Mouse (Mus musculus): ENCODE measurements around the gene Cnot11.

The Cnot11 gene

DNA sequence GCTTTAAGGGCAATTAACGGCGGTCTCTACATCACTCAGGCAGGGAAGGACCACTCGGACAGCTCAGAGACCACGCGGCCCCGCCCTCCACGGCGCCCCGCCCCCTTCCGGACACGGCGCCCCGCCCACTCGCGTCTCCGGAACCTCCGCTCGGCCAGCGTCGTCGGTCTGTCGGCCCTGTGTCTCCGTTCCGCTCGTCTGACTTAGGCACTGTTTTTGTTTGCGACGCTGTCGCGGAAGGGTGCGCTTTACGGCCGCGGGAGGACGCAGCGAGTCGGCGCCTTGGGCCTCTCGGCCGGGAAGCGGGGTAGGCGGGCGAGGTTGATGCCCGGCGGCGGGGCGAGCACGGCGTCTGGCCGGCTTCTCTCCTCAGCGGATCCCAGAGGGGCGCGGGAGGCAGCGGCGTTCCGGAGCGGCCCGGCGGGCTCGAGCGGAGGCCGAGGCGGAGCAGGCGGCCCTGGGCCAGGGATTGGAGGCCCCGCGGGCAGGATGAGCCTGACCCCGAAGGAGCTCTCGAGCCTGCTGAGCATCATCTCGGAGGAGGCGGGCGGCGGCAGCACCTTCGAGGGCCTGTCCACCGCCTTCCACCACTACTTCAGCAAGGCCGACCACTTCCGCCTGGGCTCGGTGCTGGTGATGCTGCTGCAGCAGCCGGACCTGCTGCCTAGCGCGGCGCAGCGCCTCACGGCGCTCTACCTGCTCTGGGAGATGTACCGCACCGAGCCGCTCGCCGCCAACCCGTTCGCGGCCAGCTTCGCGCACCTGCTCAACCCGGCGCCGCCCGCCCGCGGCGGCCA, 921 bp downstream of the Cnot11 start:
- peak; percentile 94 for DNase-seq (ENCODE audit: low read depth, low spot score)

DNA sequence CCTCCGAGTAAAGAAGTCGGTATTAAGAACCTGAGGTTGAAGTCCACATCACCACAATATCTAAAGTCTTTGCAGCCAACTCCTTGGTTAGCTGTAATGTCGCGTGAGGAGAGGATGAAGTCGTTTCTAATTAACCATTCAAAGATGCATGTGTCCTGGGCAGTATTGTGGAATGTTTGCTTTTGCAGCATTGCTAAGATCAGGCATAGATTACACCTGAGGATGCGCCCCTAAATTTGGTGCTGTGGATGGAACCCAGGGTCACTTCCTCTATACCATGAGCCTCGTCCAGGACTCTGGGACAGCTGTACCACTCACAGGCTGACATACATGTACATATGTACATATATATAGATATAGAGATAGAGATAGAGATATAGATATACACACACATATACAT, 1.9 kb downstream of the Cnot11 start:
- DNase-seq (ENCODE audit: low read depth, low spot score), result no peak

DNA sequence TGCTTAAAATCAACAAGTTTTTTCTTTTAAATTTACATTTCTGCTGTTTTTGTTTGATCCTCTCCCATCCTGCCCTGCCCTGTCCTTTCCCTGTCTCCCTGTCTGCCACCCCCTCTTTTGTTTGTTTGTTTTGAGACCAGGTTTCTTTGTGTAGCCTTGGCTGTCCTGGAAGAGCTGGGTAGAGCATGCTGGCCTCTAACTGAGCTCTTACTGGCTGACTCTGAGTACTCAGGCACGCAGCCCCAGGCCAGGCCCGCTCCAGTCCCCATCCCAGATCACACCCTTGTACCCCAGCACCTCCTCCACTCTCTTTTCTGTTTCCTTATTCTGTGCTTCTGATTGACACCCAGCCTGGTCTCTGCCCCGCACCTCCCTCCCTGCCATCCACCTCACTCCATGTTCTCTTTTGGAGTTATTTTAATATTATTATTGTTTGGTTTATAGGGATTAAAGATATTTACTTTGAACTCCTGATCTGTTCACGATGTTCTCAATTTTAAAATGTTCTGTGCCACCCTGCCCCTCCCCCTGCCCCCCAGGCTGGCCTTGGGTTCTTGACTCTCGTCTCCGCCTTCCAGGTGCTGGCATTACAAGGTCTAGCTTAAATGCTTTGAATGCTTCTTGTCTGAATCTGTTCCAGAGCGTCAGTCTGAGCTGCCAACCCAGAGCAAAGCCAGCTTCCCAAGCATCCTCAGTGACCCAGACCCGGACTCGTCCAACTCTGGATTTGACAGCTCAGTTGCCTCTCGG, 3.0 kb downstream of the Cnot11 start:
- DNase-seq (ENCODE audit: low read depth, low spot score), result no peak

DNA sequence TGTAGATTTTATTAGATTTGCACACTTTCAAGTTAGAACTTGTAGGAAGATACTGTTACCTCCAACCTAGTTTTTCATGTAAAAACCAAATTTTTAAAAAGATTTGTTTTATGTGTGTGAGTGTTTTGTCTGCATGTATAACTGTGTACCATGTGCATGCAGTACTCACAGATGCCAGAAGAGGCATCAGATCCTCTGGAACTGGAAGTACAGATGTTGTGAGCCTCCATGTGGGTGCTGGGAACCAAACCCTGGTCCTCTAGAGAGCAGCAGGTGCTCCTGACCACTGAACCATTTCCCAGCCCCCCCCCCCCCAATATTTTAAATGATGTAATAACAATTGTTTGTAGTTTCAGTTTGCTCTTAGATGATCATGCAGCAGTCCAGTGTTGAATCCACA, 5.8 kb downstream of the Cnot11 start:
- DNase-seq (ENCODE audit: low read depth, low spot score), result no peak

DNA sequence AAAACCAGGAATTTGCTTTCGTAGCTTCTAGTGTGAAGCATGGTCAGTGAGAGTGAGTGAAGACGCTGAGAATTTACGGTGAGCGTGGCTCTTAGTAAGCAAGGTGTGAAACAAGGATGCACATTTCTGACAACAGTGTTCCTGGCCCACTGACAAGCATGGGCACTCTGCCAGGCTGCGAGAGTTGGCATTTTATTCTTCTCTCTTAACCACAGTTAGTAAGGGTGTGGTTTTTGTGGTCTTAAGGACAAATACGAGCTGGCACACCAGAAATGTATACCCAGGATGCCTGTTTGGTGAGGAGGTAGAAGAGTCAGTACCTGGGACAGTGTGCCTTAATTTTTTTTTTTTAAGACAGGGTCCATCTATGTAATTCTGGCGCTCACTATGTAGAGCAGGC, 10.8 kb downstream of the Cnot11 start:
- no peak for DNase-seq (ENCODE audit: low read depth, low spot score)

DNA sequence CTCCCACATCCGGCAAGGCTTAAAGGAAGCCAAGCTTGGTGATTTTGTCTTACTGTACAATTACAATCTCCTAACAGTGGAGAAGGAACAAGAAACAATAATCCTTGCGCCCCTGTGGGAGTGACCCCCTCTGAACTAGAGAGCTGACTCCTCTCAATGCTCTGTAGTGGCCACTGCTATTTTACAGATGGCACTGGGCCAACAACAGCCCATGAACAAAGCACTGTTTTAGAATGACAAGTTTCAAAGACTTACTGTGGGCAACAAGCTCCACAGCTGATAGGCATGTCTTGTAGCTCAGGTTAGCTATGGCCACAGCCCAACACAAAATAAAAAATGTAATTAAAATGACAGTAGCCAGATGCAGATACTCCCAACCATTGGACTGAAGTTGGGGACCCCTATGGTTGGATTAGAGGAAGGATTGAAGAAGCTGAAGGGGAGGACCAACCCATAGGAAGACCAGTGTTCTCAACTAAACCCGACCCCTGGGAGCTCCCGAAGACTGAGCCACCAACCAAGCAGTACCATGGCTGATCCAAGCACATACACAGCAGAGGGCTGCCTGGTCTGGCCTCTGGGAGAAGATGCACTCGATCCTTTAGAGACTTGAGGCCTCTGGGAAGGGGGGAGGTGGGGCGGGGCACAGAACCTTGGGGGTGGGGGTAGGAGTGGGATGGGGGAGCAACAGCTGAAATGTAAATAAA, 11.5 kb downstream of the Cnot11 start:
- no peak for DNase-seq (ENCODE audit: low read depth, low spot score)

DNA sequence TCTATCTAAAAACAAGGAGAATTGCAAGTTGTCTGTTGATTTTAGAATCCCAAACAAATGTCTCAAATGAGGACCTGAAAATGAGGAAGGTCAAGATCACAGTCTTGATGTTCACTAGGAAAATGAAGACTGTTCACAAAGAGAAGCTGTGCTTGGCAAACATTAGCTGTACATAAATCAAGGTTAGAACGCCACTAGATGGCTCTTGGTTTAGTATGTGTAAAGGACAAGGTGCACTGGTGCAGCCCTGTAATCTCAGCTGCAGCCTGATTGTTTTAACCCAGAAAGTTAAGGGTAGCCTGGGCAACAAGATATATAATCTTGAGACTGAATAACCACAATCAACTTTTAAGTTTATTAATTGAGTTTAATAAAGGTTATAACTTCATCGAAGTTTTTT, 12.4 kb downstream of the Cnot11 start:
- DNase-seq (ENCODE audit: low read depth, low spot score), result no peak

DNA sequence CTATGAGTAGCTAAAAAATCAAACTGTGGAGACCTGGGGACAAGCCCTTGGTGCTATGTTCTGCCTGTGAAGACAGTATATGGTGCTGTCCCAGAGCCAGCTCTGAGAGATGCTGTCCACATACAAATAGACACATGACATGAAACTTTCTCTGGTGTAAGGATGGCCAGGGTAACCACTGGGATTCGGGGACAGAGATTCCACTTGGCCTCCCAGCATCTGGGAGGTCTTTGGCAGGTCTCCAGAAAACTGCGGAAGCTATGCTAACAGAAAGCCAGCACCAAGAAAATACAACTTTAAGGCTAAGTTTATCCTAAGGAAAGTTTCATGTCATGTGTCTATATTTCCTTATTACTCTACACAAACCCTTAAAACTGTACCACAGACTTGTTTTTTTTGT, 15.0 kb downstream of the Cnot11 start:
- no peak for DNase-seq (ENCODE audit: low read depth, low spot score)

GRCm38 (mm10) chr1:39555556-39556415, 21.0 kb downstream of the Cnot11 start:
- no peak for DNase-seq (ENCODE audit: low read depth, low spot score)

DNA sequence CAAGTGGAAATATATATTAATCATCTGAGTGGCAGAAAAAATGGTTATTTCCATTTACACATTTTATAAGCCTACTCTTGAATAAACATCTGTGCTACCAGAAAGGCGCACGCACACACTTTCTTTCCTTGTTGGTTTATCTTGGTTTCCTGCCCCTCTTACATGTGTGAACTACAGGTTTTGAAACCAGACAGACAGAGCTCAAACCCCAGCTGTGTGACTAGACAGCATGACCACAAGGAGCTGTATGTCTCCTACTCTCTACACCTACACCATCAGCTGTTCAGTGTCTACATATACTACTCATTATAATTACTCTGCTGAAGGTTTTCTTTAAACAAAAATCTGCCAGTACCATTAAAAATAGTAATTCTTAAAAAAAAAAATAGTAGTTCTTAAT, 24.2 kb downstream of the Cnot11 start:
- no peak for DNase-seq (ENCODE audit: low read depth, low spot score)

DNA sequence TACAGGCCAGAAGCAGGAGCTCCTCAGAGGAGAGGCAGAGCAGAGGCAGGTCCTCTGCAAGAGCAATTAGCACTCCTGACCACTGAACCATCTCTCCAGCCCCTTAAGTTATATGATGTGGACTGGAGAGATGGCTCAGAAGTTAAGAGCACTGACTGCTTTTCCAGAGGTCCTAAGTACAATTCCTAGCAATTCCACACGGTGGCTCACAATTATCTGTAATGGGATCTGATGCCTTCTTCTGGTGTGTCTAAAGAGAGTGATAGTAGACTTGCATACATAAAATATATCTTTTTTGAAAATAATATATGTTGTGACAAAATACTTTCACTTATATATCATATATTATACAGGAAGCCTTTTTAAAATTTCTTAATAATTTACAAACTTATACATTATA, 27.1 kb downstream of the Cnot11 start:
- no peak for DNase-seq (ENCODE audit: low read depth, low spot score)

- DNase-seq (ENCODE audit: low read depth, low spot score), result no peak
These were observed 28.4 kb downstream of the Cnot11 start for GRCm38 (mm10) chr1:39563161-39563560.

DNA sequence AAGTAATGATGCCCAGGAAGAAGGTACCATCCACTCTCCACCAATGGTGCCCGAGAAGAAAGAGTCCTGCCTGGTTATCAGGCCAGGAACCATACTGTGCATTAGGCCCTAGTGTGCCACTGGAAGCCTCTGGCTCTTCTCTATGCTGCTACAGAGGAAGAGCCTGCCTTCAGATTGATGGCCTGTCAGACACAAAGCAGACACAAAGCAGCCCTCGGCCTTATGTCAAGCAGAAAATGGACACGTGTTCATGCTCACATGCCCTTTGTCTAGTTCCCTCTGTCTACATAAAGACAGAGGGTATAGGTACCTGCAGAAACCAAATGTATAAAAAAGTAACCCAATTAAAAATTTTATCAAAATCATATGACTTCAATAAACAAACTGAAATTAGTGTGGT, 29.8 kb downstream of the Cnot11 start:
- DNase-seq (ENCODE audit: low read depth, low spot score), result no peak

GRCm38 (mm10) chr1:39568079-39568478, 33.3 kb downstream of the Cnot11 start:
- no peak for DNase-seq (ENCODE audit: low read depth, low spot score)

GRCm38 (mm10) chr1:39571653-39572052, 36.9 kb downstream of the Cnot11 start:
- no peak for DNase-seq (ENCODE audit: low read depth, low spot score)

DNA sequence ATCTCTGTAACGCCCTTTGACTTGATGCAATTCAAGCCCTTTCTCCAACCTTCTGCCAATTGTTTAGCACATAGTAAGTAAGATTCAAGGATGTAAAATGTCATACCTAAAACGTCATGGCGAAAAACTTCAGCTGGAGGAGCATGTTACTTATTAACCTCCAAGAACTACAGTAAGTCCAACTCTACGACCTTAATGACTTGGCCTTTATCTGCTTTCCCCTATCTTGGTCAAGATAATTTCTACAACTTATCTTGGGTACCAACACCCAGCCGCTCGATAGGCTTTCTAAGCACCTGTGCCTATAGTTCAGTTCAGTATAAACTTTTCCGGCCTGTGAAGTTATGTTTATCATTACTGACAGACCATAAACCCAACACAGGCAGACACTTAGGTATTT, 39.1 kb downstream of the Cnot11 start:
- DNase-seq (ENCODE audit: low read depth, low spot score), result no peak

DNA sequence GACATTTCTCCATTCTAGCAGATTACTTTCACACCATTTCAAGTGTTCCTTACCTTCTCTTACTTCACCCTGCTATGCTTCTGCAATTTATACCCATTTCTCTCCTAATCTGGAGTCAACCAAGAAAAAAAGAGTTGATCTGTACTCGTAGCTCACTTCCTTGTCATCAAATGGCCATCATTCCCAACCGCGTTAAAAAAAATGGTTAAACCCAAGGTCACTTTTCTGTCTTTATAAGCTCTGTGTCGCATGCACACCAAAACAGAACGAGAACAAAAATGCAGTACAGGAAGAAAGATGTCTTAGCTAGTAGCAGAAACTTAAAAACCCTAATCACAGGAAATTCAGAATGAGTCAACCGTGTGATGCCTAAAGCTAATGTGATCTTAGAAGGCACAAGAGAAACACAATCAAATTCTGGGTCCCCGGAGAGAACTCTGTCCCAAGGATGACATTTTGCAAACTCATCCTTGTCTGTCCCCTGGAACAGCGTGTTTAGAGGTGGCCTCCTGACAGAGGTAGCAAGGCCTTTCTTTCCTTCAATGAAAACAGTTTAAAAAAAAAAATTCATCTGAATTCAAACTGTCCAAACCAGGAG, 41.1 kb downstream of the Cnot11 start:
- DNase-seq (ENCODE audit: low read depth, low spot score), result no peak

DNA sequence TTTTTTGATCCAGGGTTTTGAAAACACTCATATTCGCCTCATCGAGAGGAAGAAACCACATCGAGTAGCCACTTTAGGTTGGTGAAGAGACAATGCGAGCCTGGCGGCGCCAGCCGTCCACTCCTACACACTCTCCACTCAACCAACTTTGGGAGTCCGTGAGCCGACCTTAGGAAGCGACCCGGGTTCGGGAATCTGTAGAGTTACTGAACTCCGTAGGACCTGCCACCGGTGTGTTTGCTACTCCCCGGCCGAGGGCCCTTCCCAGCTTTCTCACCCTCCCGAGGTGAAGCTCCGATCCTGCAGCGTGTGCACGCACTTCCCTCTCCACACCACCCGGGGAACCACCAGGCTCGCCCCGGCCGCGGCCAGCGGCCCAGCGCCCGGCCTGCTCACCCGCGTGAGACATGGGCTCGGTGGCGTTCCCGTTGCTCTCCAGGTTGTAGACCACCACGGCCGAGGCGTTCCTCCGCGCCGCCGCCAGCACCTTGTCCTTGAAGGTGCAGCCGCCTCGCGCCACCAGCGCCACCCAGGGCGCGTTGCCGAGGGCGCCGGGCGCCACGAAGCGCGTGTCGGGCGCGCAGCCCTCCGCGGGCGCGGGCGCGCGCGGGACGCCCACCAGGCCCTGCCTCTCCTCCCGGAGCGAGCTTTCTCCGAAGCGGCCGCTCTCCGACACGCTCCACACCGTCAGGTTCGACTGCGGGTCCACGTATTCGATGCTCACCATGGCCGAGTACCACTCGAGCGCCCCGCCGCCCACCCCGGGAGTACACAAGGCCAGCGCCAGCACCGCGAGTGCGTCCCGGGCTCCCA, 41.8 kb downstream of the Cnot11 start:
- DNase-seq (ENCODE audit: low read depth, low spot score), result no peak

DNA sequence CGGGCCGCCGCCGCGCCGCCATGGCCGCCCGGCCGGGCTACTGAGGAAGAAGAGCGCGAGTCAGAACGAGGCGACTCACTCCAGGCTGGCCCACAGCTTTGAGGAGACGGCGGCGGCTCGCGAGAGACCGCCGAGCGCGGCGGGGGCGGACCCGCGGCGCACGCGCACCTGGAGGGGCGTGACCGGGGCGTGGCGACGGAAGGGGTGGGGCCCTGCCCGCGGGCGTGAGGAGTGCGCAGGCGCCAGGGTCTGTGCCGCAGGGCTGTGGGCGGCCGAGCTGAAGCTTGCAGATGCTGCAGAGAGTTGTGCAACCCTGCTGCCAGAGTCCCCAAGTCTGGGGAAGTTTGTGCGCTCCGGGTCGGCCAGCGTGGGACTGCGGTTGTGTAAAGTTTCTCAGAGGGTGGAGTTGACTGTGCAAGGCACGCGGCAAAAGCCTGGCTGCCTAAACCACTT, 42.5 kb downstream of the Cnot11 start, which contains the start of gene Rnf149:
Rnf149 (minus strand) TSS at position 153 of the 453 bp plus-strand sequence.
- peak; percentile 75 for DNase-seq (ENCODE audit: low read depth, low spot score)

DNA sequence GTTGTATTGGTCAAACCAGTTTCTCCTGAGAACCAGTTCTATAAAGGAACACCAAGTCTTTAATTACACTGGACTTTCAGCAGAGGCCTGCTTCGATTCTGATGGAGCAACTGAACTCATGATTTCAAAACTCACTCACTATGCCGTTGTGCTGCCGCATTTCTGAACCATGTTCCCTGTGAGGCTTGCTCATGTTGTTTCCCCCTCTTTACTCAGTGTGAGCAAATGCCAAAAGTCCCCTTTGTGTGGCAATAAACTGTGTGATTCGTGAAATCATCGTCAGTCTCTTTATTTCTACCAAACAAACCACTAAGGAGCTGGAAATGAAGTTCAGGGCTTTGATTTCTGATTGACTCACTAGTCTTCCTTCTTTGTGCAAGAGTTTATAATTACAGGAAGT, 43.7 kb downstream of the Cnot11 start:
- no peak for DNase-seq (ENCODE audit: low read depth, low spot score)
